Mouse (Mus musculus): Measurements from ENCODE around the gene Ldb3. TPM values are rescaled to one million over a fixed set of nuclear protein-coding genes. Genes with fewer than 3 reads are reported as not detected.
A peak's percentile ranks its signal among the peaks of the same experiment; 100 is the strongest.

Ldb3 gene
- total RNA-seq (2021) = 1 to 10 TPM; 3.5 to 4.1 TPM
- long read RNA-seq, partial matches to known transcripts = 3 of 5 reads
- long read RNA-seq, other reads (novel, unspliced or antisense) = 2 of 5 reads

DNA sequence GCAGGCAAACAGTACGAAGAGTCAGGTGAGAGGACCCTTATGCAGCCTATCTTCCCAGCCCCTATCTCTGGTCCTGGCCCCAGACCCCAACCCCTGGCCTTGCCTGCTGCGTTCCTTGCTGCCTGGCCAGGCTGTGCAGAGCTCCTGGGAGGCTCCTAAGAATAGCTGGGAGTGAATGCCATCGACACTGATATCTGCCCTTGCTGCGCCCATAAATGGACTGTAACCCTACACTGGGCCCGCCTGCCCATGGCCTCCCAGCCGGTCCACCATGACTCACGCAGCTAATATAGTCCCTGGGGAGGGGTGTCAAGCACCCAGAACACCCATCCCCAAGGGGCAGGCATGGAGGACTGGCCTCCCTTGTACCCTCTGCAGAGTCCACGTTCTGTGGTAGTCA lies at the start of gene Ldb3:
TSS of gene Ldb3 (minus strand) at position 185 of the 400 bp plus-strand sequence.
- no peak for DNase-seq (ENCODE audit: low spot score in 2 of 2)

DNA sequence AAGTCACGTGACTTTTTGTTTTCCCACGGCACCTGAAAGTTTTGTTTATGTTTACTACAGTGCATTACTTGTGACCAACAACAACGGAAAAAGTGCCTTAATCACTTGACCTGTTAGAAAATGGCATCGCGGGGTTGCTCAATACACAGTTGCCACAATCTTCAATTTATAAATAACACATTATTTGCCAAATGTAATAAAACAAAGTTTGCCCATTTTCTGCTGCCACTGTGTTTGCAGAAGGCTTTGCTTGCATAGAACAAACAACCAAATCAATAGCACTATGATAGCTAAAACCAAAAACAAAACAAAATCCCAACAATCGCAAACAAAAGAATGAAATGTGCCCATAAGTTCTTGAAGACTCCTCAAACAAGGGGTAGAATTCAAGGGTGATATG lies 47.2 kb upstream of the Ldb3 start:
- DNase-seq (ENCODE audit: low spot score in 2 of 2) = no peak

DNA sequence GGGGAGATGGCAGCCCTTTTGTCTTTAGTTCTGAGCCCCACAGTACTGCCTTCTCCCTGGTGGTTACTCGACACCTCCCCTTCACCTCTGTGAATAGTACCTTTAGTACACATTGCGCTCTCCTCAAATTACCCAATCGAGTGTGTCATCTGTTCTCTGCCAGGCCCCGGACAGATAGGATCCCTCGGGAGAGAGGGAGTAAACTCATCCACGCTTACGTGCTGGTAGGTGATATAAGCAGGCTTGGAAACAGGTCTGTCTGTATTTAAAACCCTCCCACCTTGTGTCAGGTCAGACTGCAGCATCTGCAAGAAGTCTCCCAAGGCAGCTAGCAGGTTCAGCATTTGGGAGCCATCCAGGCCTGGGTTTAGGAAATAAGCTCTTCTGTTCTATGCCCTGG lies 46.7 kb upstream of the Ldb3 start:
- DNase-seq (ENCODE audit: low spot score in 2 of 2) = no peak

DNA sequence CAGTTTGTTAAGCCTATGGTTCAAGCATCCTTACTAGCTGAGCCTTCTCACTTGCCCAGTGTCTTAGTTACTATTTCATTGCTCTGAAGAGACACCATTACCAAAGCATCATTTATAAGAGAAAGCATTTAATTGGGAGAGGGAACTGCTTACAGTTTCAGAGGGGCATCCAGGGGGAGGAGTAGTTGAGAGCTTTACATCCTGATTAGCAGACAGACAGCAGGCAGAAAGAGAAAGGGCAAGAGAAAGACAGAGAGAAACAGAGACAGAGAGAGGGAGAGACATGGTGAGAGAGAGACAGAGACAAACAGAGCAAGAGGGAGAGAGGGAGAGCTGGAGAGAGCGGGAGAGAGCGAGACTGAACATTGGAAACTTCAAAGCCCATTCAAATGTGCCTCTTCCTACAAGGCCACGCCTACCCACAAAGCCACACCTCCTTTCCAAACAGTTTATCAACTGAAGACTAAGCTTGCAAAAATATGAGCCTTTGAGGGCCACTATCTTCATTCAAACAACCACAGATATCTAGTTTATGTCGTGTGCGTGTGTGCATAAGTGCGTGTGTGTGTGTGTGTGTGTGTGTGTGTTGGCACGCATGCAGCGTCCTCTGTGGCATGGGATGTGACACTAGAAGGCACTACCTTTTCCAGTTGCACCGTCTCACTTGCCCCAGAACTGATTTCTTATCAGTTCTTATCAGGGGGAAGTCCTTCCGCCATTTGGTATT lies 44.4 kb upstream of the Ldb3 start:
- DNase-seq (ENCODE audit: low spot score in 2 of 2) = no peak

DNA sequence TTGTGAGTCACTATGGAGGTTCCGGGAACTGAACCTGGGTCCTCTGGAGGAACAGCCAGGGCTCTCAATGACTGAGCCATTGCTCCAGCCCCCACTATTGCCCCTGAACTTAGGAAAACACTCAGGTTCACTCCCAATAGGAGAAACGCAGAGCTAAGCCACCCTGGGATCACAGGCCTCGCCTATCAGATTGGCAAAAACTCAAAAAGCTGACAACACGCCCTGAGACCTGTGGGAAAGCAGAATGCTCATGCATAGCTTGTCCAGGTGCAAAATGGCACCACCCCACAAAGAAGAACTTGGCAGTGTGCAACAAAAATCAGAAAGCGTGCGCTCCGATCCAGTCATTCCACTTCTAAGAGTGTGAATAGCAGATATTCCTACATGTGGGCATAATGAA lies 38.3 kb upstream of the Ldb3 start:
- no peak for DNase-seq (ENCODE audit: low spot score in 2 of 2)

DNA sequence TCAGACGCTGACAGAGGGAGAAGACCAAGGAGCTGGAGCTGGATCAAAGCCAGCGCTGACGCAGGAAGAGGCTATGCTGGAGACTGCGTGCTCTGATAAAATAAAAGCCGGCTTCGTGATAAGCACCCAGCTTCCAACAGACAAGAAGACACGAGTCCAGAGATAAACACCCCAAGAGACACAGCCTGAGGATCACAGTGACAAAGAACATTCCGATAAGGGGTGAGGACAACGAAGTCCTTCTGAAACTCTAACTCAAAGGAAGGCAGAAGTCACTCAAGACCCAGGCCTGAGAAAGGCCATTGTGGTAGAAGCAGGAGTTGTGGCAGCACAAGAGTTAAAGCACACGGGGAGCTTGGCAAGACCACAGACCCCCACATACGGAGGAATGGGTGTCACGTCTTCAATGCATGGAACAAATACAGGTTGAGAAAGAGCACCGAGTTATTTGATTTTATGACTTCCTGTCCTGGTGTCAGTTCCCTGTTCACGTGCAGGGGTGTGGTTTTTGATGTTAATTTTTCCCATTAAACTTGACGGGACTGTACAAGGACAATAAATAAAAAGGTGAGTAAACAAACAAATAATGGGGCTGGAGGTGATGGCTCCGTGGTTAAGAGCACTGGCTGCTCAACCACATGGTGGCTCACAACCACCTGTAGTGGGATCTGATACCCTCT lies 35.2 kb upstream of the Ldb3 start:
- DNase-seq (ENCODE audit: low spot score in 2 of 2) = no peak

DNA sequence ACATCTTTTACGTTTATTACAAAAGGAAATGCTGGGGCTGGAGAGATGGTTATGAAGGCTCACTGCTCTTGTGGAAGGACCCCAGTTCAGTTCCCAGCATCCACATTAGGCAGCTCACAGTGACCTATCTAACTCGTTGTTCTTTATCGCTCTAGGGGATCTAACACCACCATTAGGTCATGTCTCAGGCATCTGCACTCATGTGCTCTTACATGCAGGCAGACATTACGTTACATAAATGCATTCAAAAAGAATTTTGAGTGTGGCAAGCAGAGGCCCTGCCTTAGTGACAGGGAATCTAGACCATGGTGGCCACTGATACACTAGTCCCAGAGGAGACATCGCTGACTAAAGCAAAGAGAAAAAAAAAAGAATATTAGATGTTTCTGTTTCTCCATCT lies 34.6 kb upstream of the Ldb3 start:
- no peak for DNase-seq (ENCODE audit: low spot score in 2 of 2)

DNA sequence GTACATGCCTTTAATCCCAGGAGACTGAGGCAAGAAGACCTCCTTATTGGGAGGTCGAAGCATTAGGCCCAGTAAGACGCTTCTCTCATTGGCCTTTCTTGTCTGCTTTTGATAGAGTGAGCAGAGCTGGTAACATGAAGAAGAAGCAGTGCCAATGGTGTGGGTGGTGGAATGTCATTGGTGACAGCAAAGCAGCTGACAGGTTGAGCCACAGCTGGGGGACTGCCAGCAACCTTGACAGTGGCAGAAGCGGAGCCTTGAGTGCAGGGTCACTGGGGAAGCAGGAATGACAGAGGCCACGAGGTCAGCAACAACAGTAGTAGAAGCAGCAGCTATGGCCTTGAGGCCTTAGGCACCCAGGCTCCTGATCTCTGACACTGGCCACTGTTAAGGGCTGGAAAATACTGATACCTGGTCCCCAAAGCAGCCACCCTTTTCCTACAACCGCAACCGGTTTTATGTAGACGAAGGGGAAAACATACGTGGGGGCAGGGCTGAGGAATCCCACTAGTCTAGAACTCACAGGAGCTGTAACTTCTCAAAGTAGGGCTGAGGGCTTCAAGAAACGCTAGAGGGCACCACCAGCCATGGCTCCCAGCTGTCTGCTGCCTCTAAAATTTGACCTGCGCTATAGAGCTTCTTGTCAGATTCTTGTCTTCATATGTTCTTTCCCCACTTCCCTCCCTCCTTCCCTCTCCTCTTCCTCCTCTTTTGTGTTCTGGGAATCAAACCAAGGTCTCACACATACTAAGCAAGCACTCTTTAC lies 32.3 kb upstream of the Ldb3 start:
- peak in 1 of 2 experiments; percentile 45 for DNase-seq (ENCODE audit: low spot score in 2 of 2)

DNA sequence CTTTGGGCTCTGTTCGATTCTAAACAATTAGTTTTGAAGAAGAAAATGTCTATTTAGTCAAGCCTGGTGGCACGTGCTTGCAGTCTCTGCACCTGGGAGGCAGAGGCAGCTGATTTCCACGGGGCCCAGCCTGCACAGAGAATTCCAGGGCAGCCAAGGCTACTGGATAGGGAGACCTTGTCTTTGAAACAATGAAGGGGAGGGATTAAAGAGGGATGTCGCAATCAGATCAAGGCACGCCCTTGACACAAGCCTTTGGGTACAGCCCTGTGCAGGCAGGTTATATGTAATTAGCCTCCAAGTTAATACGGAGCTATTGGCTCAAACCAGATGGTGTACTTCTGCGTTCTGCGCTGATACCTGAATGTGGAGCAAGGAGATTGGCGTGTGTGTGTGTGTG lies 30.3 kb upstream of the Ldb3 start:
- no peak for DNase-seq (ENCODE audit: low spot score in 2 of 2)

DNA sequence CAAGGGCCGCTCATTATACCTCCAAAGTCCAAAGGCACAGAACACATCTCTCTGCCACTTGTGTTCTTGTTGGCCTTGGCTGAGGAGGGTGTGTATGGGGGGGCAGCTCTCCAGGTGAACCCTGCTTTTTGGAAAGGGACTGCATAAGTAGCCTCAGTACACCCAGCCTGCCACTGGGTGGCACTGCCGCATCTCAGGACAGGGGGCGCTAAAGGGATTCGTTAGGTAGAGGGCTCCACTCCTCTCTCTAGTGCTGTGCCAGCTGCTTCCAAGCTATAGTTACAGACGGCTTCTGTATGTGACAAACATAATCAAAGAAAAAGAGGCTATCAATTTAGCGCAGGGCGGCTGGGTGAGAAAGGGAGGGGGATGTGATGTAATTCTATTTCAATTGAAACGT lies 28.3 kb upstream of the Ldb3 start:
- peak; percentile 75 to 87 for DNase-seq (ENCODE audit: low spot score in 2 of 2)

DNA sequence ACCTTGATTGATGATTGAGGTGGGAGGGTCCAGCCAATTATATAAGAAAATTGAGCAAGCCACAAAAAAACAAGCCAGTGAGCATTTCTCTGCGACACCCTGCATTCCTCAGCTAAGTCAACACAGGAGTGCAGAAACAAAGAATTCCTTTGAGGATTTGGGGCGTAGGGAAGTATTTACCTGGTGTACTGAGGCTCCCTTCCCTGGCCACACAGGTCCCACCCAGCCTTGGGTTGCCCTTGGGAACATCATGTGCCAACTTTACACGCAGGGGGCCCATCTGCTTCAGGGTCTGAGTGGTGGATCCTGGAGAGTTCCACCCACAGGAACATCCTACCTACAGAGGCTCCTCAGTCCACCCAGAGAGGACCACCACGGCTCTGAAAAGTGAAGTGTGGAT lies 27.1 kb upstream of the Ldb3 start:
- no peak for DNase-seq (ENCODE audit: low spot score in 2 of 2)

DNA sequence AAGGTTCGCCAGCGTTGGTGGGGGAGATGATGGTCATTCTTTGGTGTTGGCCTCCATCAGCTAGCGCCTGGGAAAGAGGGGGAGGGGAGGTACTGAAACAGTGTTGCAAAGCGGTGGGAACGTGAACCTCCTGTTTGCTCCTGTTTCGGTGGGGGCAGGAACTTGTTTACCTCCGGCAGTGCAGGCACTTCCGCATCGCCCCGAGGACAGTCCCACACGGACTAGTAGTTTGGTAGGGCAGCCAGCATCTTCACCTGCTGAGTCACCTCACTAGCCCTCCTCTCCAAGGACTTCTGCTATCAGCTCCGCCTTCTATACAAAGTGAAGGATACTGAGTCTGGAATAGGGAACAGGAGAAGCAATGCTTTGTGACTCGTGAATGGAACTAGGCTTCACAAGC lies 26.6 kb upstream of the Ldb3 start:
- DNase-seq (ENCODE audit: low spot score in 2 of 2) = no peak

DNA sequence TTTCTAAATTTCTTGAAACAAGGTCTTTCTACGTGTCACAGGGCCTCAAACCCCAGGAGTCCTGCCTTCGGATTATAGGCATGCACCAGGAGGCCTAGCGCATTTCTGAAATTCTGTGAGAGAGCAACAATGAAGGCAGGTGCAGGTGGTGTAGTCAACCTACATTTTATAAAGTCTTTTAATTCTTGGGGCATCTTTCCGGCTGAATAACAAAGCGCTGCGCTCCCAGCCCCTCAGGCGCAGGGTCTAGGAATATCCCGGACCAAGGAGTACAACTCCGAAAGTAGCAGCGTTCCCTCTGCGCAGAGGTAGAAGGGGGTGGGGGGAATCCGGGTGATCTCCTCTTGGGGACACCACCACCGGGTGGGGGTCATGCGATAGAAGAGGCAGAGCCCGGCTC lies 26.1 kb upstream of the Ldb3 start:
- no peak for DNase-seq (ENCODE audit: low spot score in 2 of 2)

DNA sequence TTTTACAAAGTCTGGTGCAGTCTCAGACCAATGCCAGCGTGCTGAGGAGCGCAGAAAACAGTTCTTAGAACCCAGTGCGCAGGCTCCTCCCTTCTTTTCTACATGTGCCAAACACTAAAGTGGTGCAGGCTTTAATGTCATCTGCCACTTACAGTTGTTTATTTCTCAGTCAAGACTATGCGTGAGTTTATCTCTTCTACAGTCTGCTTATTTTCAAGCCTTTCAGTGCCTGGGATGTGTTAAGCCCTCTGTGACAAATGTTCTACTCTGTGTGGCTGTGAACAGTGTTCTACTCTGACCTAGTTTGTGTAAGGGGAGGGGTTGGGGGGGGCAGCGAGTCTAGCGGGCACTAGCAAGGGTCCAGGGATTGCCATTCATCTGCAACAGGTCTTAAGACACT lies 25.0 kb upstream of the Ldb3 start:
- DNase-seq (ENCODE audit: low spot score in 2 of 2) = no peak

DNA sequence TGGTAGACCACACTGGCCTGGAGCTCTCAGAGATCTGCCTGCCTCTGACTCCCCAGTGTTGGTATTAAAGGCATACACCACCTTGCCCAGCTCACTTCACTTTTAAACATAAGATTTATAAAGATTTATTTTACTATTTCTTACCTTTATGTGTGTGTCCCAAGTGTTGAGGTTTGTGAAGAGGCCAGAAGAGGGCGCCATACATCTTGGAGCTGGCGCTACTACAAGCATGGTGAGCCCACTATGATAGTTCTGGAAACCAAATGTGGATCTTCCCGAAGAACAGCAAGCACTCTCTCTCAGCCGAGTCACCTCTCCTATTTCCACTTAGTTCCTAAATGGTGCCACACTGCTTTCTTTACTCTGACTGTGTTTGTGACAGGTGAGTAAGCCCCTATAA lies 23.7 kb upstream of the Ldb3 start:
- DNase-seq (ENCODE audit: low spot score in 2 of 2) = no peak

DNA sequence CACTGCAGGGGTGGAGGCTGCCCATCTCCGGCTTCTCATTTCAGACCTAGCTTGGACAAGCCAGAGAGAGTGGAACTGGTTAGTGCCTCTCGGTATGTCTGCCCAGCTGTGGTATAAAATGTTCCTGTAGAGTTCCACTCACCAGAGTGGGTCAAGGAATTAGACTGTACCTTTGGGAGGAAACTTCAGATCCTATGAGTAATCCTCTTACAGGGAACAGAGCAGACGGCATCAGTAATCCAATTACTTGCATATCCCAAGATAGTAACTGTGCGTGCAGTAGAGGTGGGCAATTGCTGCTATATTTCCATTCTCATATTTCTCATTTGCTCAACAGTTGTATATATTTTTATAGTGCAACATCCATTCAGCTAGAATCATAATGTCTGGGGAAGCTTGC lies 23.1 kb upstream of the Ldb3 start:
- DNase-seq (ENCODE audit: low spot score in 2 of 2) = no peak

DNA sequence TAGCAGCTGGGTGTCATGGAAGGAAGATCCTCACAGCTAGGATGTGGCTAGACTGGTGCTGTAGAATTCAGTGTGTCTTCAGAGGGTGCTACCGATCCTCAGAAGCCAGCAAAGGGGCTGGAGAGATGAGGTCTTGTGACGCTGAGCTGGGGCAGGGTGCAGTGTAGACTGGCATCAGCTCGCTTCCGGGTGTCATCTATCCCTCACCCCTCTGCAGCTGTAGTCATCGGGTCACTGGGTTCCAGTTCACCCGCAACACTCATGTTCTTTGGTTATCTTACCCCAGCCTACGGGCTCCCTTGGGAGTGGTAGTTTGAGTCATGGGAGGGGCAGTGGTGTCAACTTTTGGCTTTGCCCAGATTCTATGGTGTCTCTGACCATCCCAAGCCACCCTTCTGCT lies 13.4 kb upstream of the Ldb3 start:
- DNase-seq (ENCODE audit: low spot score in 2 of 2) = no peak

DNA sequence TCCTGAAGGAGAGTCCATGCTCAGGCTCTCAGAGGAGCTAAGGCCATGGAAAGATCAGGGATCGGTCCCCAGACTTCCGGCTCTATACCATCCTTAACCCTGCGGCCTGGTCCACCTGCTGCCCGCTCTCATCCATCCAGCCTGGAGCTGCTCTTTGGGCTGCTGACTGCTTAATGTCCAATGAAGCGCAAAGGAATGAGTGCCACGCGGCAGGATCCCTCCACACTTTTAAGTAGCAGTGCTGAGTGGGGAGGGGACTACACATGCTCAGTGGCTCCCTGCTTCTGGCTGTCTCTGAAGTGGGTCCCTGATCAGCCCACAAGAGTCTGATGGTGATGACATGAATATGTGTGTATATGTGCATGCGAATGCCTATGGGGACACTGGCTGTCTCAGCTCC lies 11.5 kb upstream of the Ldb3 start, which contains the start of gene Opn4:
TSS of gene Opn4 (minus strand) at position 202 of the 400 bp plus-strand sequence.
- DNase-seq (ENCODE audit: low spot score in 2 of 2) = no peak

DNA sequence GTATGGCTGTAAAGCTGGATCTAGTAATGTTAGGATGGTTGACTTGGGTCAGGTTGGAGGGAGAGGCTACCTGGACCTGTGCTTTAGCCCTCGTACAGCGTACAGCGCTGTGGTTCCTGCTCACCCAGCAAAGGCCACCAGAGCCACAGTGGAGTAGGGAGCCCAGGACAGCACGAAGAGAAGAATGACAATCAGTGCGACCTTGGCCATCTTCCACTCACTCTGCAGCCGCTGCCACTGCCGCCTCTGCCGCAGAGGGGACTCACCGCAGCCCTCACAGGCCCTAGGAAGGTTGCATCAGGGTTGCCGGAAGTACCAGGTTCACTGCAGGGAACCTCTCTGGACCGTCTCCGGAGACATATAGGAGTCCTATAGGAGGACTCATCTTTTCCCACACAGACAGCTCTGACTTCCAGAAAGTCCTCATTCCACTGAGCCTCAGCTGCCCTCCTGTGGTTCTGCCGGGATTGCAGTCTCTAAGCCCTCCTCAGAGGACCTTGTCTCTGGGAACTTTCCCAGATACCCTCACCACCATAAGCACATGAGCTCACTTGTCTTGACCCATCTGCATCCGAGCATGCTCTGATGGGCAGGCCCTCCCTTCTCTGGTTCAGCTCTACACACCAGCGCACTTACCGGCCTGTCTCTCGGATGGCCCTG lies 7.2 kb upstream of the Ldb3 start:
- no peak for DNase-seq (ENCODE audit: low spot score in 2 of 2)

DNA sequence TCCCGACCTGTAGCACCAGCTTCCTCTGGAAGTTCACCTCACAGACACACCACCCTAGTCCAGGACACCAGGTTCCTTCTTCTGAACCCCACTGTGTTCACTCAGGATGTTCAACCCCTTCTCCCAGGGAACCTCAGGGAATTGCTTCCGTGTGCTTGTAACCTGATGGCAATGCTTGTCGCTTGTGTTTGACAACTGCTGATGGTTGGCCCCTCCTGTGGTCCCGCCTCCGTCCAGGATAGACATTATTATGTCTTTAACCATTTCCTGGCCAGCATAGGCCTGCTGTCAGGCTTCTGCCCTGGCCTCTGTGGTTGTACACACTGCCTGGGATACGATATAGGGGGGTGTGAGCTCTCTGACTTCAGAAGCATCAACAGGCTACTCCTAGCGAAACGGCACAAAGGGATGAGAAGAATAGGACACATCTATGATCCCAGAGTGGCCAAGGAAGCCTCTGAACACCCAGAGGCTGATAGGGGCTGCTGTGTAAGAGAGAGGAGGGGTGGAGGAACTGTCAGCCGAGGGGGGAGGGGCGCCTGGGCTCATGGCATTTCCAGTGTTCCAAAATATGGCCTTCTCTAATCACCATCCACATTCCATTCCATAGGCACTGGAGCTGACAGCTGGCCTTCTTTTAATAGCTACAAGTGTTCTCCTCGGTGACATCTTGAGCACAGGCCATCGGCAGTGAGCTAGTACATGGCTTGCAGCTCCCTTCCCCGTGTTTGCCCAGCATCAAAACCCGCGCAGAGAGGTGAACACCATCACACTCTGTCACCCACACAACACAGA lies 3.5 kb upstream of the Ldb3 start:
- no peak for DNase-seq (ENCODE audit: low spot score in 2 of 2)
